In the genomic region with DNA sequence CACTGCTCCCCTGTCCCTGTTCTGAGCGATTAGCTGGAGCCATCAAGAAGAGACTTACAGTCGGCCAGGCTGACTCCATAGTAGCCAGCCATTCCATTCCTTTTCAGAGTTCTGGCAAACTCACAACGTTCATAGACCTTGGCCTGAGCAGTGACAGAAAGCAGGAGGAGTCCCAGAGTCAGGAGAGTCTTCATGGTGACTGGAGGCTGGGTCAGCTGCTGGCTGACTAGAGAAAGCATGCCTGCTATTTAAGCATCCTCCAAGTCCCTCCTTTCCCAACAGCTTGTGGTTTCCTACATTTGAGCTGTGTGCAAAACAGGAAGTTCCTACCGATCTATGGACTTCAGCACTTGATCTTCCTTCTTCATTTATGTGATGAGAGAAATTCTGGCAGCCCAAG, we compare ENCODE assay signal across 8 mouse cellular contexts. TPM values are rescaled to one million over a fixed set of nuclear protein-coding genes. Genes with fewer than 3 reads are reported as not detected.
A peak's percentile ranks its signal among the peaks of the same experiment; 100 is the strongest.
DNase-seq lines count a peak whose midpoint lies in the region; ATAC-seq lines count a peak whose summit lies in the region.

Gene Lyz2, minus strand, starts transcription at position 273 of the 400 bp plus-strand sequence.

- peak; percentile 10 for DNase-seq in kidney, adult 11 months
- no peak for DNase-seq in kidney, adult 18-20 months
- no peak for DNase-seq in adrenal gland, postnatal 25 days
- no peak for DNase-seq in gastrocnemius, postnatal 25 days
- no peak for DNase-seq in ovary, adult 18-20 months (ENCODE audit: low spot score)

- no peaks in the 10 kb centered on the region for H3K27me3 ChIP-seq in hindbrain, embryonic 15.5 days
- no peaks in the 10 kb centered on the region for H3K27me3 ChIP-seq in liver, embryonic 16.5 days (ENCODE audit: control insufficient read depth, insufficient read depth, low read depth, low read length)
- no peaks in the 10 kb centered on the region for H3K27me3 ChIP-seq in neural tube, embryonic 15.5 days (replicated peaks)

- ATAC-seq in hindbrain, embryonic 15.5 days (ENCODE audit: low FRiP score, low read depth) = no peak
- peak; percentile 48; the same call in 1 of the 2 replicates for ATAC-seq in liver, embryonic 16.5 days (ENCODE audit: low read depth)
- ATAC-seq in neural tube, embryonic 15.5 days (ENCODE audit: low FRiP score) = no peak

- H3K4me3 ChIP-seq in hindbrain, embryonic 15.5 days = no peak within 1 kb of the TSS
- H3K4me3 ChIP-seq in liver, embryonic 16.5 days (ENCODE audit: low read depth, low read length) = peak within 1 kb of the TSS; percentile 38
- H3K4me3 ChIP-seq in neural tube, embryonic 15.5 days (replicated peaks) = no peak within 1 kb of the TSS

- no peaks in the 10 kb centered on the region for H3K36me3 ChIP-seq in hindbrain, embryonic 15.5 days
- H3K36me3 ChIP-seq in liver, embryonic 16.5 days (ENCODE audit: control insufficient read depth, insufficient read depth) = no peaks in the 10 kb centered on the region
- H3K36me3 ChIP-seq in neural tube, embryonic 15.5 days = no peaks in the 10 kb centered on the region

- WGBS in hindbrain, embryonic 15.5 days = 72% methylated on average over 4 of the region's 4 CpGs
- 10% methylated on average over 4 of the region's 4 CpGs for WGBS in liver, embryonic 16.5 days (ENCODE audit: insufficient replicate concordance)
- WGBS in neural tube, embryonic 15.5 days = 72% methylated on average over 4 of the region's 4 CpGs

- no peaks in the 10 kb centered on the region for H3K4me1 ChIP-seq in hindbrain, embryonic 15.5 days (replicated peaks)
- no peaks in the 10 kb centered on the region for H3K4me1 ChIP-seq in liver, embryonic 16.5 days (ENCODE audit: control insufficient read depth, low read depth, low read length)
- H3K4me1 ChIP-seq in neural tube, embryonic 15.5 days = no peaks in the 10 kb centered on the region

- no peak within 1 kb of the TSS for H3K4me2 ChIP-seq in hindbrain, embryonic 15.5 days
- H3K4me2 ChIP-seq in liver, embryonic 16.5 days (ENCODE audit: low read depth, low read length) = no peak within 1 kb of the TSS
- no peak within 1 kb of the TSS for H3K4me2 ChIP-seq in neural tube, embryonic 15.5 days

- H3K9me3 ChIP-seq in hindbrain, embryonic 15.5 days = no peaks in the 10 kb centered on the region
- no peaks in the 10 kb centered on the region for H3K9me3 ChIP-seq in liver, embryonic 16.5 days (replicated peaks; ENCODE audit: control insufficient read depth, low read length)
- H3K9me3 ChIP-seq in neural tube, embryonic 15.5 days (replicated peaks) = no peaks in the 10 kb centered on the region

- H3K9ac ChIP-seq in hindbrain, embryonic 15.5 days = no peak within 1 kb of the TSS
- H3K9ac ChIP-seq in liver, embryonic 16.5 days (ENCODE audit: low read depth, low read length) = no peak within 1 kb of the TSS
- H3K9ac ChIP-seq in neural tube, embryonic 15.5 days (replicated peaks) = no peak within 1 kb of the TSS

- H3K27ac ChIP-seq in hindbrain, embryonic 15.5 days (replicated peaks) = no peak within 1 kb of the TSS
- peak within 1 kb of the TSS; percentile 48; the same call in 1 of the 2 replicates for H3K27ac ChIP-seq in liver, embryonic 16.5 days (ENCODE audit: low read length)
- H3K27ac ChIP-seq in neural tube, embryonic 15.5 days (replicated peaks) = no peak within 1 kb of the TSS

RNA-seq across cellular contexts. Expression of gene Lyz2, which starts in this region (rescaled TPM):
- total RNA-seq in adrenal gland, postnatal 25 days (2021) = 43.2 and 47.5 TPM in 2 replicates
- 10 to 100 TPM; 36.4 to 45.3 TPM for total RNA-seq in gastrocnemius, postnatal 25 days (2021)
- polyA plus RNA-seq in hindbrain, embryonic 15.5 days (2015; fragmentation: Nextera tagmentation; extraction: Ambion mirVana) = 28.0 and 38.9 TPM in 2 replicates
- polyA plus RNA-seq in liver, embryonic 16.5 days (2015; fragmentation: Nextera tagmentation; extraction: Ambion mirVana) = 661 and 713 TPM in 2 replicates
- 29.0 and 48.7 TPM in 2 replicates for polyA plus RNA-seq in neural tube, embryonic 15.5 days (2015; fragmentation: Nextera tagmentation; extraction: Ambion mirVana)

Comparison
In these comparisons a context has a peak if more than half of its experiments do, and no peak if none do; other contexts are left out.
1. RNA of gene Lyz2 (polyA plus RNA-seq): 661 to 713 TPM in liver, embryonic 16.5 days; 29.0 to 48.7 TPM in neural tube, embryonic 15.5 days and 28.0 to 38.9 TPM in hindbrain, embryonic 15.5 days; every median in the first group is over 10 times any median in the second.